Mouse (Mus musculus) heart, embryonic 14.5 days (tissue): Measurements from ENCODE around the gene Yipf2. TPM values are rescaled to one million over a fixed set of nuclear protein-coding genes. Genes with fewer than 3 reads are reported as not detected.

Source experiments
- ATAC-seq: fragments of 200-750 bp; cut with Nextera tagmentation; 2 replicates; pipeline ENCODE4 v1.8.0; 2017; ENCODE audit warnings: low read depth, moderate TSS enrichment; ENCODE audit not compliant: insufficient number of reproducible peaks, insufficient read depth, low FRiP score
- H3K27ac ChIP-seq, 2 experiments: fragments of 200-500 bp in 1 of 2; fragments of 300-500 bp in 1 of 2; sonication (generic) in 1 of 2; replicated peaks in 1 of 2; 2 replicates each; pipeline ENCODE4 v1.5.1; 2012 to 2014; ENCODE audit warnings: low read depth in 2 of 2, low read length in 2 of 2, control low read depth in 1 of 2, mild to moderate bottlenecking in 1 of 2, mixed read lengths in 1 of 2; ENCODE audit not compliant: control insufficient read depth in 1 of 2, insufficient read depth in 1 of 2
- H3K27me3 ChIP-seq: fragments of 300-500 bp; sonication (generic); 2 replicates; pipeline ENCODE4 v1.6.1; 2014; ENCODE audit warnings: mild to moderate bottlenecking, low read length, control low read depth; ENCODE audit not compliant: control insufficient read depth, insufficient read depth
- H3K36me3 ChIP-seq: fragments of 300-500 bp; sonication (generic); 2 replicates; pipeline ENCODE4 v1.6.1; 2014; ENCODE audit warnings: mild to moderate bottlenecking, control low read depth, low read length, mixed read lengths; ENCODE audit not compliant: control insufficient read depth, insufficient read depth
- H3K4me1 ChIP-seq, 2 experiments: fragments of 200-500 bp in 1 of 2; fragments of 300-500 bp in 1 of 2; sonication (generic) in 1 of 2; 2 replicates each; pipeline ENCODE4 v1.6.1; 2012 to 2014; ENCODE audit warnings: low read length in 2 of 2, control low read depth in 1 of 2, mixed read lengths in 1 of 2; ENCODE audit not compliant: control insufficient read depth in 2 of 2, insufficient read depth in 2 of 2
- H3K4me2 ChIP-seq: fragments of 300-500 bp; sonication (generic); 2 replicates; pipeline ENCODE4 v1.6.1; 2014; ENCODE audit warnings: mild to moderate bottlenecking, low read length
- H3K4me3 ChIP-seq, 2 experiments: fragments of 200-500 bp in 1 of 2; fragments of 300-500 bp in 1 of 2; sonication (generic) in 1 of 2; 2 replicates each; pipeline ENCODE4 v1.5.1; 2012 to 2014; ENCODE audit warnings: low read length in 2 of 2, mild to moderate bottlenecking in 2 of 2, control low read depth in 1 of 2, low read depth in 1 of 2, moderate library complexity in 1 of 2; ENCODE audit not compliant: control insufficient read depth in 1 of 2, insufficient read depth in 1 of 2
- H3K9ac ChIP-seq: fragments of 300-500 bp; sonication (generic); 2 replicates; pipeline ENCODE4 v1.6.1; 2014; ENCODE audit warnings: mild to moderate bottlenecking, low read length
- H3K9me3 ChIP-seq: fragments of 300-500 bp; sonication (generic); 2 replicates; pipeline ENCODE4 v1.6.1; 2016; ENCODE audit warnings: low read length, control low read depth; ENCODE audit not compliant: control insufficient read depth
- WGBS: fragments of 180-500 bp; shearing (Covaris S2); extraction: QIAGEN DNeasy Blood & Tissue Kit; methylation state at CpG from one replicate; pipeline ENCODE4 v1.1.7; 2014; 5-methylcytosine and 5-hydroxymethylcytosine counted together
- polyA plus RNA-seq: library from polyadenylated mRNA; unstranded; fragments of >200 nt; fragmentation: Nextera tagmentation; extraction: Ambion mirVana; gene quantifications from 2 replicates; pipeline ENCODE4 v1.2.1, GENCODE M21; 2014

The Yipf2 gene
- polyA plus RNA-seq, 1 experiment from 2014 or later: 11.5 TPM

GRCm38 (mm10) chr9:21555198-21555742, 37.4 kb downstream of the Yipf2 start:
- Histone ChIP-seq H3K4me1 (peaks cover 20 to 34% of the 10 kb centered on the region in 2 experiments), H3K9me3 (no peaks in the 10 kb centered on the region), H3K4me2 (no peak overlapping the region), H3K36me3 (peaks cover 25% of the 10 kb centered on the region), H3K27ac (no peak overlapping the region), H3K4me3 (no peak overlapping the region), H3K27me3 (no peaks in the 10 kb centered on the region), H3K9ac (no peak overlapping the region)
- no peak for ATAC-seq
- WGBS: 83% methylated on average over 6 of the region's 6 CpGs

- Histone ChIP-seq H3K27ac (peak overlapping the region in 1 of 2 experiments; percentile 28; a peak in 1 of 4 replicates), H3K4me2 (no peak overlapping the region), H3K27me3 (no peaks in the 10 kb centered on the region), H3K4me1 (peaks cover 17 to 31% of the 10 kb centered on the region in 2 experiments), H3K9me3 (no peaks in the 10 kb centered on the region), H3K36me3 (peaks cover 28% of the 10 kb centered on the region), H3K9ac (no peak overlapping the region), H3K4me3 (no peak overlapping the region)
- 80% methylated on average over 6 of the region's 6 CpGs for WGBS
- ATAC-seq: no peak
Measured at GRCm38 (mm10) chr9:21553607-21554273, 38.9 kb downstream of the Yipf2 start.

GRCm38 (mm10) chr9:21551049-21551448, 41.6 kb downstream of the Yipf2 start:
- Histone ChIP-seq H3K36me3 (peaks cover 21% of the 10 kb centered on the region), H3K9ac (no peak overlapping the region), H3K4me2 (no peak overlapping the region), H3K27me3 (no peaks in the 10 kb centered on the region), H3K4me1 (peaks cover 11 to 16% of the 10 kb centered on the region in 2 experiments), H3K27ac (no peak overlapping the region), H3K9me3 (no peaks in the 10 kb centered on the region), H3K4me3 (no peak overlapping the region)
- no peak for ATAC-seq
- 94% methylated on average over 2 of the region's 2 CpGs for WGBS

GRCm38 (mm10) chr9:21547075-21547941, 45.3 kb downstream of the Yipf2 start:
- Histone ChIP-seq H3K9me3 (no peaks in the 10 kb centered on the region), H3K9ac (peak overlapping the region; percentile 96), H3K27me3 (no peaks in the 10 kb centered on the region), H3K27ac (peak overlapping the region; percentile 92 to 99), H3K4me3 (peak overlapping the region; percentile 80 to 95), H3K4me1 (peaks cover 7 to 13% of the 10 kb centered on the region in 2 experiments), H3K36me3 (peaks cover 17% of the 10 kb centered on the region), H3K4me2 (peak overlapping the region; percentile 74)
- peak; percentile 29 for ATAC-seq
- under 1% methylated on average over 40 of the region's 66 CpGs for WGBS

GRCm38 (mm10) chr9:21546789-21547074, 45.9 kb downstream of the Yipf2 start, which contains the start of gene Carm1:
Gene Carm1, plus strand, starts transcription at chr9:21546894.
- Histone ChIP-seq H3K27me3 (no peaks in the 10 kb centered on the region), H3K27ac (peak within 1 kb of the TSS; percentile 98 to 99), H3K4me2 (peak within 1 kb of the TSS; percentile 74), H3K9me3 (no peaks in the 10 kb centered on the region), H3K4me1 (peaks cover 7 to 13% of the 10 kb centered on the region in 2 experiments), H3K36me3 (peaks cover 17% of the 10 kb centered on the region), H3K4me3 (peak within 1 kb of the TSS; percentile 80 to 95), H3K9ac (peak within 1 kb of the TSS; percentile 96)
- WGBS: under 1% methylated on average over 50 of the region's 52 CpGs
- no peak for ATAC-seq

GRCm38 (mm10) chr9:21545916-21546788, 46.5 kb downstream of the Yipf2 start:
- Histone ChIP-seq H3K4me2 (peak overlapping the region; percentile 74), H3K36me3 (peaks cover 12% of the 10 kb centered on the region), H3K9me3 (no peaks in the 10 kb centered on the region), H3K27ac (peak overlapping the region; percentile 98 to 99), H3K27me3 (no peaks in the 10 kb centered on the region), H3K9ac (peak overlapping the region; percentile 73), H3K4me1 (peaks cover 7 to 13% of the 10 kb centered on the region in 2 experiments), H3K4me3 (peak overlapping the region; percentile 80 to 95)
- peak; percentile 96 for ATAC-seq
- WGBS: under 1% methylated on average over 67 of the region's 67 CpGs
